Mouse (Mus musculus) ovary, adult 2 months (tissue): ENCODE measurements around the gene Acsf3. TPM values are rescaled to one million over a fixed set of nuclear protein-coding genes. Genes with fewer than 3 reads are reported as not detected.

Source experiments
- polyA plus RNA-seq: library from polyadenylated mRNA; depleted of rRNA; stranded (reverse); fragments of >200 nt; gene quantifications from 2 replicates; pipeline ENCODE4 v1.2.3, GENCODE M21; 2012; rRNA removed

The Acsf3 gene
- polyA plus RNA-seq, result 20.9 and 25.6 TPM in 2 replicates

GRCm38 (mm10) chr8:122775285-122776155, at the start of gene Acsf3:
Gene Acsf3, plus strand, starts transcription at chr8:122775486.

GRCm38 (mm10) chr8:122847829-122848561, 72.7 kb downstream of the Acsf3 start, which contains the start of gene Cdh15:
Gene Cdh15, plus strand, starts transcription at chr8:122847966.

Other genes starting within 250 kb of the Acsf3 start
- 187 and 204 TPM in 2 replicates for gene Piezo1, start 224.2 kb upstream of the Acsf3 start, polyA plus RNA-seq
- 45.8 and 56.9 TPM in 2 replicates for gene Cdt1, start 207.5 kb upstream of the Acsf3 start, polyA plus RNA-seq
- 194 and 225 TPM in 2 replicates for gene Aprt, start 198.6 kb upstream of the Acsf3 start, polyA plus RNA-seq
- 15.6 and 16.8 TPM in 2 replicates for gene Galns, start 164.0 kb upstream of the Acsf3 start, polyA plus RNA-seq
- gene Trappc2l, start 163.8 kb upstream of the Acsf3 start, polyA plus RNA-seq, result 143 and 218 TPM in 2 replicates
- gene Pabpn1l, start 152.7 kb upstream of the Acsf3 start, polyA plus RNA-seq, result 3.2 and 5.0 TPM in 2 replicates
- 15.7 and 17.2 TPM in 2 replicates for gene Cbfa2t3, start 76.4 kb upstream of the Acsf3 start, polyA plus RNA-seq
- gene Cdh15, start 72.5 kb downstream of the Acsf3 start, polyA plus RNA-seq, result 1.2 and 2.5 TPM in 2 replicates